Mouse (Mus musculus) midbrain, embryonic 15.5 days (tissue): ENCODE data around the gene Gm20388. TPM values are rescaled to one million over a fixed set of nuclear protein-coding genes. Genes with fewer than 3 reads are reported as not detected.

Experiments used
- ATAC-seq: fragments of 200-750 bp; cut with Nextera tagmentation; replicated peaks from 2 replicates; pipeline ENCODE4 v1.8.0; 2017; ENCODE audit warnings: moderate TSS enrichment
- H3K27ac ChIP-seq: fragments of 300-500 bp; sonication (generic); 2 replicates; pipeline ENCODE4 v1.5.1; 2015; ENCODE audit warnings: mild to moderate bottlenecking, inconsistent platforms
- H3K27me3 ChIP-seq: fragments of 300-500 bp; sonication (generic); replicated peaks from 2 replicates; pipeline ENCODE4 v1.6.1; 2015; ENCODE audit warnings: inconsistent platforms
- H3K36me3 ChIP-seq: fragments of 300-500 bp; sonication (generic); replicated peaks from 2 replicates; pipeline ENCODE4 v1.6.1; 2015; ENCODE audit warnings: inconsistent platforms
- H3K4me1 ChIP-seq: fragments of 300-500 bp; sonication (generic); 2 replicates; pipeline ENCODE4 v1.6.1; 2015; ENCODE audit warnings: inconsistent platforms
- H3K4me2 ChIP-seq: fragments of 300-500 bp; sonication (generic); 2 replicates; pipeline ENCODE4 v1.6.1; 2015; ENCODE audit warnings: inconsistent platforms, mild to moderate bottlenecking, moderate library complexity
- H3K4me3 ChIP-seq: fragments of 300-500 bp; sonication (generic); 2 replicates; pipeline ENCODE4 v1.5.1; 2015; ENCODE audit warnings: mild to moderate bottlenecking, inconsistent platforms
- H3K9ac ChIP-seq: fragments of 300-500 bp; sonication (generic); 2 replicates; pipeline ENCODE4 v1.6.1; 2015; ENCODE audit warnings: mild to moderate bottlenecking, inconsistent platforms
- H3K9me3 ChIP-seq: fragments of 300-500 bp; sonication (generic); 2 replicates; pipeline ENCODE4 v1.6.1; 2016; ENCODE audit warnings: inconsistent platforms
- WGBS: fragments of 180-500 bp; shearing (Covaris S2); methylation state at CpG from one replicate; pipeline ENCODE4 v1.1.7; 2015; ENCODE audit warnings: mixed read lengths; 5-methylcytosine and 5-hydroxymethylcytosine counted together
- polyA plus RNA-seq: library from polyadenylated mRNA; unstranded; fragments of >200 nt; fragmentation: Nextera tagmentation; extraction: Ambion mirVana; gene quantifications from 2 replicates; pipeline ENCODE4 v1.2.1, GENCODE M21; 2015

The Gm20388 gene
- polyA plus RNA-seq, 1 experiment from 2014 or later, result 5.6 TPM

- Histone ChIP-seq H3K4me1 (no peaks in the 10 kb centered on the region), H3K4me2 (no peak overlapping the region), H3K36me3 (no peaks in the 10 kb centered on the region), H3K9me3 (no peaks in the 10 kb centered on the region), H3K27me3 (no peaks in the 10 kb centered on the region), H3K27ac (no peak overlapping the region), H3K9ac (no peak overlapping the region), H3K4me3 (no peak overlapping the region)
- ATAC-seq, result no peak
- WGBS, result 75% methylated on average over 9 of the region's 9 CpGs
These were observed 1136.8 kb downstream of the Gm20388 start for GRCm38 (mm10) chr8:121047441-121047840.

GRCm38 (mm10) chr8:121058081-121058480, 1147.4 kb downstream of the Gm20388 start:
- H3K4me3 ChIP-seq, result no peak overlapping the region
- 70% methylated on average over 9 of the region's 9 CpGs for WGBS
- ATAC-seq, result no peak
- H3K9ac ChIP-seq, result no peak overlapping the region
- H3K4me1 ChIP-seq, result peaks cover 2% of the 10 kb centered on the region; the same call in 1 of the 2 replicates
- H3K4me2 ChIP-seq, result no peak overlapping the region
- no peaks in the 10 kb centered on the region for H3K9me3 ChIP-seq
- 0 out of 2 replicates have a peak, but pooled peaks cover 6% of the 10 kb centered on the region for H3K27me3 ChIP-seq
- H3K27ac ChIP-seq, result no peak overlapping the region
- H3K36me3 ChIP-seq, result no peaks in the 10 kb centered on the region

- 0 out of 2 replicates have a peak, but pooled peaks cover 6% of the 10 kb centered on the region for H3K27me3 ChIP-seq
- no peaks in the 10 kb centered on the region for H3K36me3 ChIP-seq
- H3K9me3 ChIP-seq, result no peaks in the 10 kb centered on the region
- WGBS, result 43% methylated on average over 7 of the region's 7 CpGs
- ATAC-seq, result peak; percentile 85
- peaks cover 2% of the 10 kb centered on the region; the same call in 1 of the 2 replicates for H3K4me1 ChIP-seq
- H3K4me2 ChIP-seq, result no peak overlapping the region
- no peak overlapping the region for H3K4me3 ChIP-seq
- no peak overlapping the region for H3K9ac ChIP-seq
- no peak overlapping the region for H3K27ac ChIP-seq
These were observed 1148.5 kb downstream of the Gm20388 start for GRCm38 (mm10) chr8:121059098-121059497.

GRCm38 (mm10) chr8:121062521-121062920, 1151.9 kb downstream of the Gm20388 start:
- Histone ChIP-seq H3K4me3 (no peak overlapping the region), H3K27ac (peak overlapping the region; percentile 8; the same call in 1 of the 2 replicates), H3K27me3 (peaks cover 3% of the 10 kb centered on the region), H3K4me2 (no peak overlapping the region), H3K4me1 (peaks cover 2% of the 10 kb centered on the region; the same call in 1 of the 2 replicates), H3K9me3 (no peaks in the 10 kb centered on the region), H3K9ac (no peak overlapping the region), H3K36me3 (no peaks in the 10 kb centered on the region)
- ATAC-seq, result no peak
- 81% methylated on average over 6 of the region's 6 CpGs for WGBS

- H3K4me3 ChIP-seq, result no peak overlapping the region
- no peaks in the 10 kb centered on the region for H3K36me3 ChIP-seq
- H3K27ac ChIP-seq, result no peak overlapping the region
- peaks cover 5% of the 10 kb centered on the region for H3K27me3 ChIP-seq
- no peak overlapping the region for H3K9ac ChIP-seq
- H3K9me3 ChIP-seq, result no peaks in the 10 kb centered on the region
- no peak overlapping the region for H3K4me2 ChIP-seq
- peaks cover 2% of the 10 kb centered on the region; the same call in 1 of the 2 replicates for H3K4me1 ChIP-seq
- ATAC-seq, result no peak
- WGBS, result 33% methylated on average over 13 of the region's 13 CpGs
These were observed 1153.0 kb downstream of the Gm20388 start for GRCm38 (mm10) chr8:121063649-121064048.

GRCm38 (mm10) chr8:121071454-121071853, 1160.8 kb downstream of the Gm20388 start:
- Histone ChIP-seq H3K27me3 (peaks cover 76% of the 10 kb centered on the region), H3K4me2 (no peak overlapping the region), H3K36me3 (no peaks in the 10 kb centered on the region), H3K4me1 (no peaks in the 10 kb centered on the region), H3K4me3 (no peak overlapping the region), H3K9ac (no peak overlapping the region), H3K27ac (no peak overlapping the region), H3K9me3 (no peaks in the 10 kb centered on the region)
- no peak for ATAC-seq
- WGBS, result 2% methylated on average over 12 of the region's 12 CpGs

- Histone ChIP-seq H3K27me3 (peaks cover 87% of the 10 kb centered on the region), H3K27ac (no peak overlapping the region), H3K36me3 (no peaks in the 10 kb centered on the region), H3K9me3 (no peaks in the 10 kb centered on the region), H3K4me2 (no peak overlapping the region), H3K4me1 (no peaks in the 10 kb centered on the region), H3K4me3 (no peak overlapping the region), H3K9ac (no peak overlapping the region)
- no peak for ATAC-seq
- 10% methylated on average over 11 of the region's 11 CpGs for WGBS
These were observed 1161.9 kb downstream of the Gm20388 start for GRCm38 (mm10) chr8:121072406-121073130.

- no peak overlapping the region for H3K4me3 ChIP-seq
These were observed 1162.8 kb downstream of the Gm20388 start for GRCm38 (mm10) chr8:121073174-121074107.

GRCm38 (mm10) chr8:121074108-121074847, 1163.6 kb downstream of the Gm20388 start:
- Histone ChIP-seq H3K36me3 (no peaks in the 10 kb centered on the region), H3K27me3 (peaks cover 95% of the 10 kb centered on the region), H3K9ac (no peak overlapping the region), H3K27ac (no peak overlapping the region), H3K4me1 (no peaks in the 10 kb centered on the region), H3K9me3 (no peaks in the 10 kb centered on the region), H3K4me3 (no peak overlapping the region), H3K4me2 (no peak overlapping the region)
- ATAC-seq, result no peak
- WGBS, result under 1% methylated on average over 15 of the region's 15 CpGs

More at GRCm38 (mm10) chr8:121073174-121074107, 1162.8 kb downstream of the Gm20388 start:
- WGBS, result 1% methylated on average over 48 of the region's 48 CpGs
- no peak for ATAC-seq
- Histone ChIP-seq H3K27me3 (peaks cover 95% of the 10 kb centered on the region), H3K9me3 (no peaks in the 10 kb centered on the region), H3K4me2 (no peak overlapping the region), H3K36me3 (no peaks in the 10 kb centered on the region), H3K9ac (no peak overlapping the region), H3K27ac (no peak overlapping the region), H3K4me1 (no peaks in the 10 kb centered on the region)

GRCm38 (mm10) chr8:121074848-121075145, 1164.2 kb downstream of the Gm20388 start:
- no peaks in the 10 kb centered on the region for H3K36me3 ChIP-seq
- no peak overlapping the region for H3K4me2 ChIP-seq
- WGBS, result 1% methylated on average over 10 of the region's 10 CpGs
- H3K9me3 ChIP-seq, result no peaks in the 10 kb centered on the region
- H3K4me3 ChIP-seq, result no peak overlapping the region
- H3K27me3 ChIP-seq, result peaks cover 95% of the 10 kb centered on the region
- ATAC-seq, result no peak
- no peaks in the 10 kb centered on the region for H3K4me1 ChIP-seq
- H3K27ac ChIP-seq, result no peak overlapping the region
- no peak overlapping the region for H3K9ac ChIP-seq

GRCm38 (mm10) chr8:121075936-121076335, 1165.3 kb downstream of the Gm20388 start:
- Histone ChIP-seq H3K4me2 (no peak overlapping the region), H3K9me3 (no peaks in the 10 kb centered on the region), H3K4me3 (no peak overlapping the region), H3K27ac (no peak overlapping the region), H3K4me1 (no peaks in the 10 kb centered on the region), H3K36me3 (no peaks in the 10 kb centered on the region), H3K9ac (no peak overlapping the region), H3K27me3 (peaks cover 95% of the 10 kb centered on the region)
- 0% methylated on average over 13 of the region's 13 CpGs for WGBS
- ATAC-seq, result no peak

GRCm38 (mm10) chr8:121076555-121076954, 1165.9 kb downstream of the Gm20388 start:
- H3K36me3 ChIP-seq, result no peaks in the 10 kb centered on the region
- no peak for ATAC-seq
- no peaks in the 10 kb centered on the region for H3K9me3 ChIP-seq
- no peaks in the 10 kb centered on the region for H3K4me1 ChIP-seq
- no peak overlapping the region for H3K4me2 ChIP-seq
- no peak overlapping the region for H3K9ac ChIP-seq
- no peak overlapping the region for H3K27ac ChIP-seq
- no peak overlapping the region for H3K4me3 ChIP-seq
- H3K27me3 ChIP-seq, result peaks cover 95% of the 10 kb centered on the region
- WGBS, result under 1% methylated on average over 7 of the region's 7 CpGs
